Mouse (Mus musculus): ENCODE measurements around the gene Gkn2.

GRCm38 (mm10) chr6:87428487-87429044 is 55.4 kb downstream of the Gkn2 start, which contains the start of gene Bmp10:
- TF ChIP-seq CTCF (IDR thresholded peaks at IDR 0.05; ENCODE audit: low read depth, low read length) (no peak), GATA1 (IDR thresholded peaks at IDR 0.05; ENCODE audit: borderline replicate concordance, low read length) (no peak), POLR2AphosphoS5 (IDR thresholded peaks at IDR 0.05; ENCODE audit: insufficient replicate concordance, low read depth, low read length) (no peak), TAL1 (conservative IDR thresholded peaks at IDR 0.05; ENCODE audit: low read depth, low read length) (no peak)
